Mouse (Mus musculus) lung, postnatal 0 days (tissue): ENCODE results near the gene Timm22. TPM values are rescaled to one million over a fixed set of nuclear protein-coding genes. Genes with fewer than 3 reads are reported as not detected.

ENCODE experiments used
- ATAC-seq: fragments of 200-750 bp; cut with Nextera tagmentation; 2 replicates; pipeline ENCODE4 v1.8.0; 2017; ENCODE audit warnings: moderate library complexity
- DNase-seq: peaks from one replicate; pipeline ENCODE4 v3.0.0-alpha.2; 2016; ENCODE audit warnings: low spot score
- H3K27ac ChIP-seq: fragments of 300-500 bp; sonication (generic); 2 replicates; pipeline ENCODE4 v1.5.1; 2014; ENCODE audit warnings: antibody characterized with exemption, mild to moderate bottlenecking, low read length, mixed read lengths
- H3K27me3 ChIP-seq: fragments of 300-500 bp; sonication (generic); replicated peaks from 2 replicates; pipeline ENCODE4 v1.6.1; 2014; ENCODE audit warnings: low read length, mixed read lengths; ENCODE audit not compliant: insufficient read depth
- H3K36me3 ChIP-seq: fragments of 300-500 bp; sonication (generic); 2 replicates; pipeline ENCODE4 v1.6.1; 2014; ENCODE audit warnings: low read length, mixed read lengths; ENCODE audit not compliant: insufficient read depth
- H3K4me1 ChIP-seq: fragments of 300-500 bp; sonication (generic); 2 replicates; pipeline ENCODE4 v1.6.1; 2014; ENCODE audit warnings: antibody characterized with exemption, low read depth, low read length, mixed read lengths; ENCODE audit not compliant: insufficient read depth
- H3K4me2 ChIP-seq: fragments of 300-500 bp; sonication (generic); replicated peaks from 2 replicates; pipeline ENCODE4 v1.6.1; 2014; ENCODE audit warnings: low read depth, mild to moderate bottlenecking, low read length, moderate library complexity, mixed read lengths
- H3K4me3 ChIP-seq: fragments of 300-500 bp; sonication (generic); 2 replicates; pipeline ENCODE4 v1.5.1; 2014; ENCODE audit warnings: low read depth, low read length
- H3K9ac ChIP-seq: fragments of 300-500 bp; sonication (generic); replicated peaks from 2 replicates; pipeline ENCODE4 v1.6.1; 2014; ENCODE audit warnings: low read depth, mild to moderate bottlenecking
- H3K9me3 ChIP-seq: fragments of 300-500 bp; sonication (generic); 2 replicates; pipeline ENCODE4 v1.6.1; 2016; ENCODE audit warnings: low read length, mixed read lengths
- CTCF ChIP-seq: IDR thresholded peaks from 2 replicates; pipeline ENCODE4 v1.5.1; 2016; ENCODE audit warnings: antibody characterized with exemption, mild to moderate bottlenecking
- EP300 ChIP-seq: IDR thresholded peaks from 2 replicates; pipeline ENCODE4 v1.6.1; 2016; ENCODE audit warnings: antibody characterized with exemption, mild to moderate bottlenecking, control low read depth
- WGBS: fragments of 180-500 bp; shearing (Covaris S2); extraction: QIAGEN DNeasy Blood & Tissue Kit; methylation state at CpG from one replicate; pipeline ENCODE4 v1.1.7; 2014; 5-methylcytosine and 5-hydroxymethylcytosine counted together
- polyA plus RNA-seq: library from polyadenylated mRNA; unstranded; fragments of >200 nt; fragmentation: Nextera tagmentation; extraction: Ambion mirVana; gene quantifications from 2 replicates; pipeline ENCODE4 v1.2.1, GENCODE M21; 2015

The Timm22 gene
- polyA plus RNA-seq, 1 experiment from 2014 or later = 81.7 TPM

- Histone ChIP-seq H3K4me1 (no peaks in the 10 kb centered on the region), H3K27ac (no peak overlapping the region), H3K4me2 (no peak overlapping the region), H3K27me3 (no peaks in the 10 kb centered on the region), H3K9ac (no peak overlapping the region), H3K9me3 (no peaks in the 10 kb centered on the region), H3K36me3 (no peaks in the 10 kb centered on the region), H3K4me3 (no peak overlapping the region)
- WGBS = 73% methylated on average over 4 of the region's 4 CpGs
- ATAC-seq = no peak
- DNase-seq = no peak
- TF ChIP-seq EP300 (no peak), CTCF (no peak)
These were observed 21.7 kb upstream of the Timm22 start for GRCm38 (mm10) chr11:76385017-76385416.

GRCm38 (mm10) chr11:76385746-76386145 lies 21.0 kb upstream of the Timm22 start:
- H3K27me3 ChIP-seq = no peaks in the 10 kb centered on the region
- no peaks in the 10 kb centered on the region for H3K9me3 ChIP-seq
- no peak overlapping the region for H3K27ac ChIP-seq
- H3K4me2 ChIP-seq = no peak overlapping the region
- no peak overlapping the region for H3K4me3 ChIP-seq
- no peak for ATAC-seq
- DNase-seq = no peak
- no peak overlapping the region for H3K9ac ChIP-seq
- no peaks in the 10 kb centered on the region for H3K36me3 ChIP-seq
- WGBS = 56% methylated on average over 3 of the region's 3 CpGs
- TF ChIP-seq CTCF = no peak
- no peak for TF ChIP-seq EP300
- no peaks in the 10 kb centered on the region for H3K4me1 ChIP-seq

- Histone ChIP-seq H3K27me3 (no peaks in the 10 kb centered on the region), H3K4me1 (no peaks in the 10 kb centered on the region), H3K9ac (no peak overlapping the region), H3K4me2 (no peak overlapping the region), H3K9me3 (no peaks in the 10 kb centered on the region), H3K36me3 (no peaks in the 10 kb centered on the region), H3K4me3 (no peak overlapping the region), H3K27ac (no peak overlapping the region)
- no peak for DNase-seq
- TF ChIP-seq CTCF (peak; percentile 60), EP300 (no peak)
- ATAC-seq = no peak
- 88% methylated on average over 1 of the region's 1 CpGs for WGBS
These were observed 19.7 kb upstream of the Timm22 start for GRCm38 (mm10) chr11:76387097-76387496.

- Histone ChIP-seq H3K36me3 (no peaks in the 10 kb centered on the region), H3K27me3 (no peaks in the 10 kb centered on the region), H3K4me2 (no peak overlapping the region), H3K27ac (no peak overlapping the region), H3K9ac (no peak overlapping the region), H3K4me1 (no peaks in the 10 kb centered on the region), H3K9me3 (no peaks in the 10 kb centered on the region), H3K4me3 (no peak overlapping the region)
- no peak for ATAC-seq
- TF ChIP-seq EP300 = no peak
- no peak for TF ChIP-seq CTCF
- no peak for DNase-seq
- 33% methylated on average over 7 of the region's 7 CpGs for WGBS
These were observed 18.0 kb upstream of the Timm22 start for GRCm38 (mm10) chr11:76388711-76389110.

GRCm38 (mm10) chr11:76392532-76392931 lies 14.2 kb upstream of the Timm22 start:
- Histone ChIP-seq H3K27me3 (no peaks in the 10 kb centered on the region), H3K27ac (no peak overlapping the region), H3K4me1 (no peaks in the 10 kb centered on the region), H3K4me3 (no peak overlapping the region), H3K9me3 (no peaks in the 10 kb centered on the region), H3K4me2 (no peak overlapping the region), H3K9ac (no peak overlapping the region), H3K36me3 (no peaks in the 10 kb centered on the region)
- 83% methylated on average over 7 of the region's 7 CpGs for WGBS
- ATAC-seq = no peak
- TF ChIP-seq CTCF = no peak
- no peak for TF ChIP-seq EP300
- DNase-seq = no peak

- TF ChIP-seq CTCF = no peak
- no peak for TF ChIP-seq EP300
- no peak for ATAC-seq
- WGBS = 81% methylated on average over 11 of the region's 11 CpGs
These were observed 13.8 kb upstream of the Timm22 start for GRCm38 (mm10) chr11:76392996-76393395.

GRCm38 (mm10) chr11:76397650-76398311 lies 9.0 kb upstream of the Timm22 start:
- Histone ChIP-seq H3K27ac (peak overlapping the region; percentile 72; the same call in 1 of the 2 replicates), H3K4me3 (peak overlapping the region; percentile 78), H3K36me3 (no peaks in the 10 kb centered on the region), H3K4me2 (peak overlapping the region; percentile 96), H3K9me3 (no peaks in the 10 kb centered on the region), H3K4me1 (no peaks in the 10 kb centered on the region), H3K9ac (peak overlapping the region; percentile 63), H3K27me3 (no peaks in the 10 kb centered on the region)
- ATAC-seq (no peak), DNase-seq (peak; percentile 45)
- TF ChIP-seq CTCF = no peak
- TF ChIP-seq EP300 = no peak
- WGBS = under 1% methylated on average over 26 of the region's 26 CpGs

More at GRCm38 (mm10) chr11:76392996-76393395, 13.8 kb upstream of the Timm22 start:
- no peak overlapping the region for H3K9ac ChIP-seq
- no peak overlapping the region for H3K4me2 ChIP-seq
- no peak overlapping the region for H3K4me3 ChIP-seq
- DNase-seq = no peak
- H3K27ac ChIP-seq = no peak overlapping the region
- H3K36me3 ChIP-seq = no peaks in the 10 kb centered on the region
- H3K4me1 ChIP-seq = no peaks in the 10 kb centered on the region
- no peaks in the 10 kb centered on the region for H3K27me3 ChIP-seq
- no peaks in the 10 kb centered on the region for H3K9me3 ChIP-seq
